Mouse (Mus musculus) left cerebral cortex, postnatal 36 days (tissue): ENCODE measurements around the gene Tex2. TPM values are rescaled to one million over a fixed set of nuclear protein-coding genes. Genes with fewer than 3 reads are reported as not detected.
"Not testable (repeated sequence)": the region's sequence is repeated elsewhere in the genome, so short reads cannot be mapped to it uniquely, and the experiment has no call there.

Source experiments
- DNase-seq, 2 experiments: peaks; one replicate each; pipeline ENCODE4 v3.0.0; 2021 to 2022; ENCODE audit warnings: low spot score in 2 of 2, mixed read lengths in 1 of 2
- intact Hi-C: fragments of 180-260 bp; cut with DNase I; formaldehyde crosslinking; loops from one replicate; pipeline ENCODE4 v1.15.1; 2025
- total RNA-seq, 2 experiments: library from RNA; stranded (reverse); gene quantifications; 2 replicates each; pipeline ENCODE4 v1.2.3; 2021

Tex2 gene
- total RNA-seq: 100 to 1,000 TPM; 102 to 112 TPM

DNA sequence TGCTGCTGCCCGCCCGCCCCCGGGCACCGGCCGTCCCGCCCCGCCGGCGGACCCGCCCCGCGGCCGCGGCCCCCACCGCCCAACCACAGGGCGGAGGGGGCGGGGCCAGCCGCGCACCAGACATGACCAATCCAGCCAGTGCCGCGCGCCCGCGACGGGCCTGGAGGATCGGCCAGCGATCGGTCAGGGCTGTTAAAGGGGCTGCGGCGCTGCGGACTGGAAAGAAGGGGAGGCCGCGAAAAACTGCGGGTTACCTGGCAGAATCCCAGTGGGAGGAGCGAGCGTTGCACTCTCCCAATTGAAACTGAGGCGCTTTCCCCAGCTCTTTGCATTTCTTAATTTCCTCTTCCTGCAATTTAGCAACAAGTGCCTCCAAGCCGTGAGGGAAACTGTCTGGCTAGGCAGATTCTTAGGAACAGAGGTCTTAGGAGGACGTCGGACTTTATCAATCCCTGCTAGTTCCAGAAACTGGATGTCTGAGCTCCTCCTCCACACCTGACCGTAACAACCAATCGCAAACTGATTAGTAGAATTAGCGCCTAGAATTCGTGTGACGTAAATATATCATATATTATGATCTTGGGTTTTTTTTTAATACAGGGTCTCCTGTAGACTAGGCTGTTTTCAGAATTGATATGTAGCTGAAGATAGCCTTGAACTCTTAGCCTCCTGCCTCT is at the start of gene Tex2:
Gene Tex2, minus strand, starts transcription at position 463 of the 677 bp plus-strand sequence.
- DNase-seq: peak; percentile 96 to 98
- intact Hi-C loops: loop anchor here (2.0 to 5.0 kb wide), 2 partner anchors 54 to 111 kb away; no protein-coding TSS in a partner anchor

DNA sequence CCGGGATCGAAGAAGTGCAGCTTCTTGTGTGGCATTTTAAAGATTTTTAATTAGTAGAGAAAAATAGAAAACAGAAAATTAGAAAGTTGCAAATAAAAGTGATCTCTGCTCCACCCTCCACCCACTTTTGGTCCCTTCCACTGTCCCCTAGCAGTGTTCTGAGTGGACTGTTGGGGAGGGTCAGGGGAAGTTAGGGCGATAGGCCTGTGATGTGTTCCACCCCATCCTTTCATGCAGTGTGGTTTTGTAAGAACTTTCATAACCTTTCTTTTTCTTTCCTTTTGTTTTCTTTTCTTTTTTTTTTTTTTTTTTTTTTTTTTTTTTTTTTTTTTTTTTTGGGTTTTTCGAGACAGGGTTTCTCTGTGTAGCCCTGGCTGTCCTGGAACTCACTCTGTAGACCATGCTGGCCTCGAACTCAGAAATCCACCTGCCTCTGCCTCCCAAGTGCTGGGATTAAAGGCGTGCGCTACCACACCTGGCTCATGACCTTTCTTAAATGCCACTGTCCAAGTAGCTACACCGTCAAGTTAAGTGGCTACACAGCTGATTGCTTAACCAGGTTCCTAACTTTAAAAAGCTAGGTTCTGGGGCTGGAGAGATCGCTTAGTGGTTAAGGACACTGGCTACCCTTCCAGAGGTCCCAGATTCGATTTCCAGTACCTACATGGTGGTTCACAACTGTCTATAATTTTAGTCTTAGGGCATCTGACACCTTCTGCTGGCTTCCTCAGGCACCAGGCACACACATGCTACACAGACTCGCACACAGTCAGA is 49.6 kb upstream of the Tex2 start:
- DNase-seq: no peak
- intact Hi-C loops: no loop called here

DNA sequence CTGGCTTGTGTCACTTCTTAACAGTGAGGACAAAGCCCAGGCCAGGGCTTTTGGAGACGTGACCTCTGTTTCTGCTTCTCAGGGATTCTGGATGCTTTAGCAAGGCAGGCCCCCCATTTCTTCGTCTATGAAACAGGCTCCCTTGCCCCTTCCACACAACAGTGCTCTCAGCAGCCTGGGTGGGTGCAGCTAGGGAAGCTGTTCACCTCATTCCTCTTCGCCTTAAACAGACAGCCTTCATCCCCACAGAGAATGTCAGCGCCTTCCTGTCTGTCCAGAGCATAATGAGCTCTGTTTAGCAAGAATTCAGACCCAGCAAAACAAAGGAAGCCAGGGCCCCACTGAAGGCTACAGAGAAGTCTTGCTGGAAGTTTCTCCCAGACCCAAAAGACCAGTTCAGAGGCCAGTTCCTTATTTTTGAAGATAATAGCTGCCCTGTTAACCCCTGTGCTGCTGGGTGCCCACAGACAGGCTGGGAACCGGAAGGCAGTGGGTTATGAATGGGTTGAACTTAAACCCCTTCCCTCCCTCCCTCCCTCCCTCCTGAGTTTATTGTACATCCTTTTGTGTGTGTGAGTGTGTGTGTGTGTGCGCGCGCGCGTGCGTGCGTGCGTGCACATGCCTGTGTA is 47.3 kb upstream of the Tex2 start:
- DNase-seq: no peak
- intact Hi-C loops: no loop called here

DNA sequence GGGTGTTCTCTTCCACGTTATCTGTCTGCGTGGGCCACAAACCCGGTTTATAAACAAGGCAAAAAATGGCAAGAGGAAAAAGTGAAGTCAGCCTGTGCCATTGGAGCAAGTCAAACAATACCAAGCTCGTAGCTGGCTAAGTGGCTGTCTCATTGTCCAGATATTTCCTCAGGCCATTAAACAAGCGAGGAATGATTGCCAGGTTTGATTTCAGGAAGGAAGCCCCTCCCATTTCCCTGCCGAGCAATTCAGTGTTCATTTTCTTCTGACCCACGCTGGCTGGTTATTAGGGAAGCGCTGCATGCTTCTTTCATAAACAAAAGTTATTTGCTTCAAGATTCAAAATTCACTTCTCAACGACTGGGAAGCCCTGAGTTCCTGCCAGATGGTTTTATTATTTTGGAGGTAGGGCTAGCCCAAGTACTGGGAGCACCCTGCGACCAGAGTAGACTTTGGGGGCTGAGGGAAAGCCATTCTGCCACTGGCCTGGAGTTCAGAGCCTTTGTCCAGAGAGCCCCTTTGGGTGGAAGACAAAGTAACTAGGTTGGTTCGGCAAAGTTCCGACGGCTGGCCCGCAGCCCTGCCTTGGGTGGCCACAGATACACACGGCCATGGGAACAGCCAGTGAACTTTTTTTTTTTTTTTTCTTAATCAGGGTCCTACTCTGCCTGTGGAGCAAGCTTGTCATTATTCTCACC is 46.5 kb upstream of the Tex2 start:
- no peak for DNase-seq
- intact Hi-C loops: loop anchor here (2.0 kb wide), 1 partner anchor 15 kb away; no protein-coding TSS in a partner anchor

DNA sequence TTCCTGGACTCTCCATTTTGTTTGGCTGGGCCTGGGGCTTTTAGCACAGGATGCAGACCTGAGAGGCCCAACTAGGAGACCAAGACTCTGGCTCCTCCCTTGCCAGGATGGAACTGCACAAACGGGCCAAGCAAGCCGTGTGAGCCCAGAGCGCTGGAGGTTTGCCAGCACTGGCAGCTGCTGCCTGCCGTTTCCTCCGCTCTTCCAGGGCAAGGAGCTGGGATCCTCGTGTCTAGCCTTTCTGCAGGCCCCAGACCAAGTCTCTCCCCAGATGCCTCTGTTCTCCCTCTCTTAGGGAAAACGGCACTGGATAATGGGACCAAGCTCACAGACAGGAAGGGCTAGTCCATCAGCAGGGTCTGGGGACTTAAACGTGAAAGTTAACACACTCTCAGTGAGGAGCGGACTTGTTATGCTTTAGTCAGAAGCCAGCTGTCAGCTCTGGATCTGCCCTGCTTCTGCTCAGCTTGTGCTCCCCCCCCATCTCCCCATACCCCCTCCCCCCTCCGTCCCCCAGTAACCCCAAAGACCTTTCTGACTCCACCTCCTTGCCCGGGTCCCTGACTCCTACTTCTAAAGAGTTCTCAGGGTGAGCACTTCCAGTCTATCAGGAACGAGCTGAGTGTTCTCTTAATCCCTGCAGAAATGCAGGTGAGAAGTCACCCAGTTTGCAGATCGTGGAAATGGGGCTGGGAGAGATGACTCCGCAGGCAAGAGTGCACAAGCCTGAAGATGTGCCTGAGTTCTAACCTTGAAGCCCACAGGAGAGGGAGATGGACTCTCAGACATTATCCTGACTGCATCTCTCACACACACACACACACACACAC is 45.0 kb upstream of the Tex2 start:
- peak; percentile 67 to 68 for DNase-seq
- intact Hi-C loops: loop anchor here (2.0 kb wide), 1 partner anchor 17 kb away; no protein-coding TSS in a partner anchor

DNA sequence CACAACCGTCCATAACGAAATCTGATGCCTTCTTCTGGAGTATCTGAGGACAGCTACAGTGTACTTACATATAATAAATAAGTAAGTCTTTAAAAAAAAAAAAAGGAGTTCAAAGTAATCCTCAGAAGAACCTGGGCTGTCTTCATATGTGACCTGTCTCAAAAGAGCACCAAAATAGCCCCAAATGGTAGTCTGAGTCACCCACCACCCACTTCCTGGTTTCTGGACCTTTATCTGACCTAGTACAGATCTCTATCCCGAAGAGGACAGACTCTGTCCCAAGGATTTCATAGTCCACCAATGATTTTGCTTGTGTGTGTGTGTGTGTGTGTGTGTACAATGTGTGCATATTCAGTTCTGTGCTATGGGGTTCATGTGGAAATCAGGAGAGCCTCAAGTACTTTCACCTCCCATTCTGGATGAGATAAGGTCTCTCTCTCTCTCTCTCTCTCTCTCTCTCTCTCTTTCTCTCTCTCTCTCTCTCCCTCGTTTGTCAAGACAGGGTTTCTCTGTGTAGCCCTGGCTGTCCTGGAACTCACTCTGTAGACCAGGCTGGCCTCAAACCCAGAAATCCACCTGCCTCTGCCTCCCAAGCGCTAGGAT is 43.8 kb upstream of the Tex2 start:
- DNase-seq, intact Hi-C loops: not testable (repeated sequence)

DNA sequence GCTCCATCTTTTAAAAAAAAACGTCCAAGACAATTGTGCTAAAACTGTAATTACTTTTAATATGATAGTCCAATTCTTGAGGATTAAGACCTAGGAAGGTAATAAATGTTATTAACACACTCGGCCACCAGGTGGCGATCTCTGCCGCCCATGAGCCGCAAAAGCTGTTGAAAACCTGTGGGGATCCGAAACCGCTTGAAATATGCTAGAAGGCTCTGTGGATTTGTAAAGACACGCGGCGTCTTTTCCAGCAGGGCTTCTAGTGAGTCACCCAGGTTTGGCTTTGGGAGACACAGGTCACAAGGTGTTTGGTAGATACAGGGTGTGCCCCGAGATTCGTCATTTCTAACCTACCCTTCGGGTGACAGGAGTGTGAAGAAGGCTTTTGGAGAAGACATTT is 35.1 kb upstream of the Tex2 start:
- DNase-seq: peak; percentile 55 to 57
- intact Hi-C loops: loop anchor here (1.0 kb wide), 1 partner anchor 94 kb away; no protein-coding TSS in a partner anchor

DNA sequence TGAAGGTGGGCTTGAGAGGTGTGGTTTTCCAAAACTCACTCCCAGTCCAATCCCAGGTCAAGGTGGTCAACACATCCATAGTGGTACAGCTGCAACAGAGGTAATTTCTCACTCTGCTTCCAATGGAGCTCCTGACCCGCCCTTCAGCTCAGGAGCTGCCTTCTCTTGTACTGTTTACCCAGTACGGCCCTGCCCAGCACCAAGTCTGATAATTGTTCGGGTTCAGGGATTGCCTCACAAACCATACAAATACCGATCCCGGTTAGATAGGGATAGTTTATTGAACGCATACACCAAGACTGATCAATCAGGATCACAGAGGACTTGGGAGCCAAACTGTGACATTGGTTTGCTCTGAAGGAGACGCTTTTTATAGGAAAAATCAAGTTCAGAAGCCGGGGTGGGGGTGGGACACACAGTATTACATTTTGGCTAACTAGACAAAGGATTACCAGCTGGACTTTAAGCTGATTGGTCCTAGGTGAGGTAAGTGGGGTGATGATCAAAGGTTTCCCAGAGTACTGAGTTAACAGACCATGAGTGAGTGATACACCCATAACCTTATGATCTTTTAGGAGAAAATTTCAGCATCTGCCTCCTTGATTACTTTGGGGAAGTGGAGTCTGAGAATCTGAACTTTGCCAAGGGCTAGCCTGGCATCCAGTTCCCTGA is 29.9 kb upstream of the Tex2 start:
- intact Hi-C loops: no loop called here
- DNase-seq: no peak

DNA sequence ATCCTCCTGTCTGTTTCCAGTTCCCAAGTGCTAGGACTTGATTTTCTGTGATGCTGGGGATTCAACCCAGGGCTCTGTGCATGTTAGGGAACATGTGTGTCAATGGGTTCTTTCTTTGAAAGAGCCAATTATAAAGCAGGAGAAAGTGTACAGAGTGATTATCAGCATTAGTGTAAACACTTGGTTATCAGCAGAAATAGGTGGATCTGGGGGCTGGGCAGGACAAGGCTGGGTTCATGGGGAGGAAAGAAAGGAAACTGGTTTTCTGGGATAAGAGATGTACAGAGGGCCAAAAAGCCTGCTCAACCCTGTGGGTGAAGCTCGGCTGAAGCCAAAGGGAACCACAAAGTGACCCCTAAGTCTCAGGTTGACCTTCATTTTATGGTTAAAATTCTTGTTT is 28.4 kb upstream of the Tex2 start:
- DNase-seq: no peak
- intact Hi-C loops: no loop called here

DNA sequence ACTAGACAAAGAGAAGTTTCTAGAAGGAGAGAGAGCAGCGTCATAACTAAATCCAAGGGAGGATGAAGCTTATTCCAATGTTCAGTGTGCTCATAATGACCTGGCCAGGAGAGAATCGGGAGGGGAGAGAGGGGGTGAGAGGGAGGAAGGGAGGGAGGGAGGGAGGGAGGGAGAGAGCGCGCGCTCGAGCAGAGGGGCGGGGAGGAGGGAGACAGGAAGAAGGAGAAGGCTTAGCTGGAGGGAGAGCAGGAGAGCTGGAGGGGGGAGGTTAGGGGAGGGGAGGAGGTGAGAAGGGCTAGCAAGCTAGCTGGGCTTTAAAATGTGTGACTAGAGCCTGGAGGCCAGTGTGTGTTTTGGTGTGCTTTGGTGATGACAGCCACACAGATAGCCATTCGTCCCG is 26.8 kb upstream of the Tex2 start:
- intact Hi-C loops: no loop called here
- DNase-seq: no peak

DNA sequence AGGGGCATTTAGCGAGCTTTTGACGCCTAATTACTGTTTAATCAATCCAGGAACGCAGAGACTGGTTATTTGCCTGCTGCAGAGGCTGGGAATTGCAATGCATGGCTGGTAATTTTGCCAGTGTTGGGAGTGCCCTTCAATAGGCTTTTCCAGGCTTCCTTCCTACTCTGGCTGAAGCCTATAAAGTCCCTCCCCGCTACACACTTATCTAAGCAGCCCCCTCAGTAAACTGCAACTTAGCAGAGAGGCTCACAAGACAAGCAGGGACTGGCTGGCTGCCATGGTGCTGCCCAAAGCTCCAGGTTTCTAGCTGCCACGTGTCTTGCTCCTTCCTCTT is 26.1 kb upstream of the Tex2 start:
- intact Hi-C loops: no loop called here
- DNase-seq: no peak

DNA sequence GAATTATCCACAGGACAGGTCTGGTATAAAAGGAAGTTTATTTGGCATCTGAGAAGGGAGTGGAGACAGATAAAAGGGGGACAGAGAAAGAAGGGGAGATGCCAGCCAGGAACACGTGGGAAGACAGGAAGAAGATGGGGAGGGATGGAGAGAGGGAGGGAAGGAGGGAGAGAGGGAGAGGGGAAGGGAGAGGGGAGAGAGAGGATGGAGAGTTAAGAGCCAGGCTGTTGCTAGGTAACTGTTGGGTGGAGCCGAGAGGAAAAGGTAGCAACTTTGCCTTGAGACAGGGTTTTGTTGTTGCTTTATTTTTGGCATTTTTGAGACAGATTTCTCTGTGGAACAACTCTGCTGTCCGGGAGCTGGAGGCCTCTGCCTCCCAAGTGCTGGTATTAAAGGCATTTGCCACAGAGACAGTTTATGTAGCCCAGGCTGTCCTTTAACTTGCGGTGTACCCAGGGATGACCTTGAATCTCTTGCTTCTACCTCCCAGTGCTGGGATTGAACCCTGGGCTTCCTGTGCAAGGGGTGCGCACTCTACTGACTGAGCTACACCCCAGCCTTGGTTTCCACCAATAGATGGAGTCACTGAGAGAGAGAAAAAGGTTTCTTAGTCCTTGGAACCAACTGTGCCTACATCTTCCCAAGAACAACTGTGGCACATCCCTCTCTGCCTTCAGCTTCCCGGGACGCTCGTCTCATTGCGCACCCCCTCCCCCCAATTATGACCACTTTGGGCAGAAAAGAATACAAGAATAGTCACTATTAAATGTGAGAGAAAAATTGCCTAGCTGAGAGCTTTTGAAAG is 25.5 kb upstream of the Tex2 start:
- intact Hi-C loops: no loop called here
- no peak for DNase-seq

DNA sequence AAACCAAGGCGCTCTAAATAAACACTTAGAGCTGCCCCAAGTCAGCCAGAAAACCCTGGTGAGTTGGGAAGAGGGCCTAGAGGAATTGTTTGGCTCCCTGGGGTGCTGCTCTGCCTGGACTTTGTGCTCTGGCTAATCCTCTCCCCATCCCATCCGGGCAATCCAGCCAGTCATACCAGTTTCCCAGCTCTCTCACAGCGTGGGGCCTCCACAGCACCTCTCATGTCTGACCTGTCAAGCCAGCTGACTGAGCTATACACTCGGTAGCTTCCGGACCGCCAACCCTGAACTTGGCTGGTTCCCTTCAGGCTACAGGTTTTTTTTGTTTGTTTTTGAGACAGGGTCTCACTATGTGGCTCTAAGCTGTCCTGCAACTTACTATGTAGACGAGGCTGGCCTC is 24.5 kb upstream of the Tex2 start:
- DNase-seq: no peak
- intact Hi-C loops: no loop called here

DNA sequence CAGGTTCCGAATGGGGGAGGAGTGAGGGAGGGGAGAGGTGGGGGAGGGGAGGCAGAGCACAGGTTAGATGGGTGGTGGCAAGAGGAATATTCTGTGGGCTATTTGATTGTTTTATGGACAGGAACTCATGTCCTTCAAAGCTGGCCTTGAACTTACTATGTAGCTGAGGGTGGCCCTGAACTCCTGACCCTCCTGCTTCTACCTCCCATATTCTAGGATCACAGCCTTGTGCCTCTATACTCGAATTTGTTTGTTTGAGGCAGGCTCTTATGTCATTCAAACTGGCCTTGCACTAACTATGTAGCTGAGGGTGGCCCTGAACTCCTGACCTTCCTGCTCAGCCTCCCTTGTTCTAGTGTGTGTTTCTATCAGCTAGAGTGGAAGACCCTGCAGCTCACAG is 22.7 kb upstream of the Tex2 start:
- DNase-seq: no peak
- intact Hi-C loops: no loop called here

DNA sequence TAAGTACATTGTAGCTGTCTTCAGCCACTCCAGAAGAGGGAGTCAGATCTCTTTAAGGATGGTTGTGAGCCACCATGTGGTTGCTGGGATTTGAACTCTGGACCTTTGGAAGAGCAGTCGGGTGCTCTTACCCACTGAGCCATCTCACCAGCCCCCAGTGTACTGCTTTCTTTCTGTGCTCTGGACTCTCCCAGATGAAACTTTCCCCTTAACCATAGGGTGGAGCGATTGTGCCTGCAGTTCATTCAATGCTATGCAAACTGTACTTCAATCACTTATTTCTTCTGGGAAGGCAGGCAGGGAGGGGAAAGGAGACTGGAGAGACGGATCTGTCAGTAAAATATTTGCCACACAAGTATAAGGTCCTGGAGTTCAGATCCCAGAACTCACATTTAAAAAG is 21.0 kb upstream of the Tex2 start:
- intact Hi-C loops, DNase-seq: not testable (repeated sequence)

DNA sequence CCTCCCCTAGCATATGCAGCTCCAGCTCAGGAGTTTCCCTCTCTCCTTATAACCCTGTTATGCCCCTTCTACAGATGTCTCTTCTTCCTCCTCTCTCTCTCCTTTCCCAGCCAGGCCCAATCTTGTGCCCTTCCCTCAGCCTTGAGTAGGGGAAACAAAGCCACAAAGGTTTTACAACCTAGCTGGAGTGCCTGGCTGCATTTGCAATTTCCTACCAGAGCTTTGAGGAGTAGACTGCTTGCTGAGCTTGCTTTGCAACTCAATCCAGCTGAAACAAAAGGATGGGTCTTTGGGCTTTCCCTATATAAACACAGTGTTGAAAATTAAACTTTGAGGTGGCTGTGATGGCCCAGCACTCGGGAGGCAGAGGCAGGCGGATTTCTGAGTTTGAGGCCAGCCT is 20.2 kb upstream of the Tex2 start:
- intact Hi-C loops: no loop called here
- DNase-seq: no peak

DNA sequence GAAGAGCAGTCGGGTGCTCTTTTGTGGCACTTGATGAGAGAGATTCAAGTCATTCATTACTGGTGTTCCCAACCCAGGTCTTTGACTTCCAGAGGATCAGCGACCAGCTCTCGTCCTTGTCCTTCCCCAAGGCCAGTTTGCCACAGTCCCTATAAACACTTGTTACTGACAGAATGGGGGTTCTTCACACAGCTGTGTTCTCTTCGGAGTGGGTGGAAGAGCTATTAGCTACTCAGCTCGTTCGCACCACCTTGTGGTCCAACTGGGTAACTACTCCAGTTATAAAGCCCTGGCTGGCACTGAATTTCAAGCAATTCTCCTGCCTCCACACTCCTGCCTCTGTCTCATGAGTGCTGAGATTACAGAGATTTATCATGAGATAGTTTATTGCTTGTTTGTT is 14.5 kb upstream of the Tex2 start:
- intact Hi-C loops: loop anchor here (1.0 kb wide), 2 partner anchors 114 to 209 kb away; no protein-coding TSS in a partner anchor
- DNase-seq: peak; percentile 39 to 57

DNA sequence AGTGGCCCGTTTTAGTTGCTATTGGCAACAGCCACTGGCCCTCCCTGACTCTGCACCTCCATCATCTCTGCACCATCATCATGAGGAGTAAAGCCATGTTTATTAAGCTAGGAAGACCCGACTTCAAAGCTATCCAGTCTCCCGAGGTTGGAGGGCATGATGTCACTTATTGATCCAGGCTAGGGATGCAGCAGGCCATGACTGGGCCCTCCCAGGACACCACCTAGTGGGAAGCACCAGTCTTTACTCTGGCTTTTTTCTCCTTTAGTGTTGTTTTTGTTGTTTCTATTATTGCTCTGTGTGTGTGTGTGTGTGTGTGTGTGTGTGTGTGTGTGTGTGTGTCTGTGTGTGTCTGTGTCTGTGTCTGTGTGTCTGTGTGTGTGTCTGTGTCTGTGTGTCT is 12.4 kb upstream of the Tex2 start:
- intact Hi-C loops: no loop called here
- no peak for DNase-seq
